Mouse (Mus musculus) forelimb bud, embryonic 11.5 days (tissue): Measurements from ENCODE around the gene Gkn1.

Experiments used
- DNase-seq: peaks from one replicate; pipeline ENCODE4 v3.0.0-alpha.2; 2012; ENCODE audit warnings: low read depth, low spot score

Gkn1 gene

DNA sequence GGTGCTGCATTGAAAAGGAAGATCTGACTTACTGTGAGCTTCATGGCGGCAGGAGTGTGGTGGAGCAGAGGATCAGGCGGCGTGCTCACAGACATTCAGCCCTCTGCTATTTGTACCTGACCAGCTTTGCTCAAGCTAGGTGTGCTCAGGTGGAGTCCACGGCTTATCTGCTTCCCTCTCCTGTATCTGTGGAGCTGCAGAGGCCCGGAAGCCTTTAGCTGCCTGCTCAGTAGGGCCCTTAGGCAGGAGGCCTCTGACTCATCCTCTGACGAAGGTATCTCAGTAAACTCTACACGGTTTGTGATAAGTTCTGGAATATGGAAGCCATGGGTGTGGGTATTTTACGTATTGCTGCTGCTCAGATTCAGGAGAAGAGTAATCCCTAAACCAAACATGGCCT, at the start of gene Gkn1:
Gkn1 (minus strand) TSS at position 114 of the 400 bp plus-strand sequence.
- DNase-seq: no peak

DNA sequence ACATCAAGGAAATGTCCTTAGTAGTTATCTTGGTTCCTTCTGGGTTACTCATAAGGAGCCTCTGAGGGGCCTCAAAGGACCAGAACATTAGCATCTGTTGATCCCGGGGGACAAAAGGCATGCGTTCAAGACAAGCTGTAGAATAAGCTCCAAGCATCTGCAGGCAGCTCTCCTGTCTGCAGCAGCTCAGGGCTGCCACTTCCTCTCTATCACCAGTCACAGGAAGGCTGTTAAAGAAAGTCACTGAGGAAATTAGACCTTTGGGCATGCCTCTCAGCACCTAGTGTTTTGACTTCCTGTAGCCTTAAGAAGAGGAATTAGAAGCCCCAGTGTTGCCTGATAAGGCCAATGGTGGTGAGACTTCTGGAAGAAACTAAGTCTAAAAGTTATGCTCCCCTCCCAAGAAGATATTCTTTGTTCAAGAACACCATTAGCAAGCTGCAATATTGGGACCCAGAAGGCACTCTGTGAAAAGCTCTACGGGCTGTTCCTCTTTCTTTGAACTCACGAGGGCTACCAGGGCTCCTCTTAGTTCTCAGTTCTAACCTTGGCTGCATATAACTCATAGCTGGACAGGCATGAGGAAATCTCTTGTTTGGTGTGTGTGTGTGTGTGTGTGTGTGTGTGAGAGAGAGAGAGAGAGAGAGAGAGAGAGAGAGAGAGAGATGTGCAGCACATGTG, 49.3 kb upstream of the Gkn1 start:
- no peak for DNase-seq

DNA sequence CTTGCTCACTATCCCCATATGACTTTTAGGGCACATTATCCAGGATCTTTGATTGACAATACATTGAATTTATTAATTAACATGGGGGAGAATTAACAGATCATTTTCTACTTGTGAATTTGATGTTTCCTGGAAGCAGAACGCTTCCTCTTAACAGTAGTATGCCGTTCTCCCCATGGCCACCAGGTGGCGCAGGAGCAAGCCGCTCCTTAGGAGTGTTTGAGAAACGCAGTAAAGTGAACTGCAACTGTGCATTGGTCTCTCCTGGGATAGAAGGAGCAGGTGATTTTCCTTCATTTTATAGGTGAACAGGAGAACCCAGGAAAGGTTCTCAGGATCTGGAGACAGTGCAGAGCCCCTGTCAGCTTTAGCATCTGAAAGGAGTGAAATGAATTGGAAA, 48.4 kb upstream of the Gkn1 start:
- peak; percentile 66 for DNase-seq

DNA sequence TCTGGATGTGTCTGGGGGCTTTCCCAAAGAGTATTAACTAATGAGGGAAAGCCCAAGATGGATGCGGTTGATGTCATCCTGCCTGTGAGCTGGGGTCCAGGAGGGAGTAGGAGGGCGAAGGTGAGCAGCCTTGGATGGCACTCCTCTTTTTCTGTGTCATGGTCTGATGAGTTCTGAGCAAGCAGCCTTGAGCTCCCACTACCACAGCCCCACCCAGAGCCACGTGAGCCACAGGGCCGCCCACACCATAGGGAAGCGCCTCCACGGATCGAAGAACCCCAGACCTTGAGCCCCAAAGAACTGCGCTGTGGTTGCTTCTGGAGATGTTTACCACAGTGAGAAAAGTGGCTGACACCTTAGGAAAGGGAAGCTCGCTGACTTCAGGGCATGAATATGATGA, 44.0 kb upstream of the Gkn1 start:
- no peak for DNase-seq

DNA sequence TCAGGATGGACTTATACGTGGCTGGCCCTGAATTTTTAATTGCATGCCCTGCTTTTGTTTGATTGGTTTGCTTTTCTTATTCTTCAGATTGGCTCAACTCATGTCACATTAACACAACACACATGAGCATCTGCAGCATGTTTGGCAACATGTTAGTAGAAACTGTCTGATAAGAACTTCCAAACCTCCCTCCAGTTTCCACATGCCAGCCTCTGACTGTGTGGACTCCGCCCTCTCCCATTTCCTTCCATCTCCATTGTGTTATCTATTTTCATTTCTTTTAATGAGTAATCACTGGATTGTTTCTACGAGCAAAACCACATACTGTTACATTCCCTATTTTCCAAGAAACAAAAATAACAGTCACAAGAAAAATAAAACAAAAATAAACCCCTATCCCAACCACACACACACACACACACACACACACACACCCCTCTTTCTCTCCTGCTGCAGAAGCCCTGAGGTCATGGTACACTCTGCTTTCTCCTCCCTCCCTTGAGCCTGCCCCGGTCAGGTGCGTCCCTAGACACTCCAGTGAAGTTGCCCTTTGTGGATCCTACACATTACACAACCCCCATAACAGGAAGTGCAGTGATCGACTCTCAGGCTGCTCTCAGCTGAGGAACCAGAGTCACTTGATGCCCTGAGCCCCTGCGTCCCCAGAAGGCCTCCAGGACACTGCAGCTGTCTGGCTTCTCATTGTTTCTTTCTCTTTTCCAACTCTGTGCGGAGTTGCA, 42.9 kb upstream of the Gkn1 start:
- no peak for DNase-seq

DNA sequence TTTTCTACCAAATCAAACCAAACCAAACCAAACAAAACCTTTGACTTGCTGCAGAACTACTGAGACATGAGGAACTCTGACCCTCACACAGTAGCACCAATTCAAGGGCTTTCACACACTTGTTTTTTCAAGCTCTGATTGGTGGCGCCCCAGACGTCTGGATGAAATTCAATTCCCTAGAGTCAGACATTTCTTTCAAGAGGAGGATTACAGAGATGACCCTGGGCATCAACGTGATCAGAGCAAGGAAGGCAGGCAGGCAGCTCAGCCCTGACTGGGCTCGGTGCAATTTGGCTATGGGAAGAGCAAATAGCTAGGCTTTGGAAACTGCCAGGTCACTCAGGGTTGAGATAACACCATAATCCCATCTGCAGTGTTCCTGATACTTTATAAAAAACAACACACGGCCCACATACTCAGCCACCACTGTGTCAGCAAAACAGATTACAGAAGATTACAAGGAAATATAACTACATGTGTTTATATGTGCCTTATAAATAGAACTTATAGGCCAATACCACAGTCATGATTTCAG, 38.8 kb upstream of the Gkn1 start:
- no peak for DNase-seq

DNA sequence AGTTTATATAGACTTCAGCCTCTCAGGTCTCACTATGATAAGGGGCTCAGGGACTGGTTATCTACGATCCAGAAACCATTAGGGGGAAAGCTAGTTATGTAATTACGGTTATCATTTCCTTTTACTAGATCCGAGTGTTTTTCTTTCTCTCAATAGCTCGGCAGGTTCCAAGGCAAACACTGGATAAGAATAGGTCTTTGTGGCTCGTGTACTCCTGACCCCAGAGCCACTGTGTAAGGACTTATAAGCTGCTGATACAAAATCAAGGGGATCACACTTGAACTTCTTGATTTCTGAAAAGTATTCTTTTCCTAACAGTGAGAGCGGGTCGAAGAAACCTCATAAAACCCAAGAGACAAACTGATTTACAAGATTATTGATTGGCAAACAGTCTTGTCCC, 38.1 kb upstream of the Gkn1 start, which contains the start of gene Gkn3:
Gkn3 (minus strand) TSS at position 59 of the 400 bp plus-strand sequence.
- DNase-seq: no peak

DNA sequence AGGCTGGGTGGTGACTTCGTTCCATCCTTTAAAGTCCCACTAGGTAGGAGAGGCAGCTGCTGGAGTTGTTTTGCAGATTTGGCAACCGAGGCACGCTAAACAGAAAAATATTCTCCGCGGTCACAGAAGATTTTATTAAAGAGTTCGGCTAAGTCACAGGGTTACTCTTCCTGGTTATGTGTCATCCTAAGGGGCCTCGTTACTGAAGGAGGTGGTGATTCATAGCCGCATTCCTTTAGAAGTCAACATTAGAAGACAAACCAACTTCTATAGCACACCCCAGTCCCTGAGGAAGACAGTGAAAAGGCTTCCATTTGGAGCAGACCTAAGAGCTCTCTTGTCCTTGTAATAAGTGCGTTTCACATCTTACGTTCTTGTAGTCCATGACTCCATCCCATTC, 35.9 kb upstream of the Gkn1 start:
- no peak for DNase-seq

DNA sequence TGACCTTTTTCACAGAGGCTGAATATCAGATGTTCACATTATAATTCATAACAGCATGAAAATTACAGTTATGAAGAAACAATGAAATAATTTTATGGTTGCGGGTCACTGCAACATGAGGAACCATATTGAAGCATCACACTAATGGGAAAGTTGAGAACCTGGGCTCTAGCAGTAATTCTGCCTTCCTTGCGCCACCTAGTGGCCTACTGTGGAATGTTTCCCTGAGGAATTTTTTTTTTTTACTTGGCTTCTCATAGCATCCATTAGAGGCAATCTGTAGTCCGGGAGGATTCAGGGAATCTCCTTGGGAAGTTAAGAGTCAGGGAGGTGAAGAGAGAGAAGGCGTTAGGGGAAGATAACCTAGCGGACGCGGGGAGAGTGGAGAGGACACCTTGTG, 35.5 kb upstream of the Gkn1 start:
- peak; percentile 82 for DNase-seq

DNA sequence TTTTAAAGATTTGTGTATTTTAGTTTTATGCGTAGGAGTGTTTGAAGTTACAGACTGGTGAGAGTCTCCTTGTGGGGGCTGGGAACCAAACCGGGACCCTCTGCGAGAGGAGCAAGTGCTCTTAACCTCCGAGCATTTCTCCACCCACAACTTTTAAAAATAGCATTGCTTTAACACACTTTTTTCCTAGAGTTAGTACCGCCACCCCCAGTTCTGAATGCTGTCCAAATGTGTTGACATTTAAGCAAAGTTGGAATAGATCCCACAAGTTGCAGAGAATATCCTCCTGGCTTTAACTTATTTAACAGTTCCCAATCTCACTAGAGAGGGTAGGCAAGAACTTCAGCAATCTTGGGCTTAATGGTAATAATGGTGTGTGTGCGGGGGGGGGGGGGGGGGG, 34.0 kb upstream of the Gkn1 start:
- no peak for DNase-seq

DNA sequence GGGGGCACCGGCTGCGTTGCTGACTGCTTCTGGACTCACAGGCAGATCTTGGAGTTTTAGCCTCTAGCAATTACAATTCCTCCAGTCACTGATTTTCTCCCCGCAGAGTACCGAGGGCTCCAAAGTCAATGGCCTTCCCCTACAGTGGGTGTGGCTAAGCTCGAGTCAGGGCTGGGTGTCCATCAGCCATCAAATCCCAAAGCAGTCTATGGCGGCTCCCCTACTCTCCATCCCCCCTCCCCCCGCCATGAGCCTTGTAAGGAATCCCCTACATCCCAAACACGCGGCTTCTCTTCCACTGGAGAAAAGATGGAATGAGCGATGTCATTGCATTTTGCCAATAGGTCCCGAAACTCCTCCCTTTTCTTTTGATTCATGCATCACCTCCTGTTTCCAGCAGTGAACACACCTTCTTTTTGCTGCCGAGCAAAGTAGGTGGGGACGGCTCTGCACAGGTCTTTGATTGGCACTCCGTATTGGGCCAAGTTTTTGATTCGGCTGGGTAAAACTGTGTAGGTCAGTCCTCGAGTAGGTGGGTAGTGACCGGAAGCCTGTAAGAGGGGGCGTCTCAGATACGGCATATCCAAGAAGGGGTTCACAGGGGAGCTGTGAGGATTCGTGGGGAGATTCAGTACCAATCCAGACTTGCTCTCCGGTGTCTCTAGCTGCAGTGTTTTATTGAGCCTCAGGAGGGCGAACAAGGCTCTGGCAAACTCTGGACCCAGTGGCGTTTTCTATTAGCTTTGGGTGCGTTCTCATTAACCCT, 33.4 kb upstream of the Gkn1 start:
- no peak for DNase-seq

DNA sequence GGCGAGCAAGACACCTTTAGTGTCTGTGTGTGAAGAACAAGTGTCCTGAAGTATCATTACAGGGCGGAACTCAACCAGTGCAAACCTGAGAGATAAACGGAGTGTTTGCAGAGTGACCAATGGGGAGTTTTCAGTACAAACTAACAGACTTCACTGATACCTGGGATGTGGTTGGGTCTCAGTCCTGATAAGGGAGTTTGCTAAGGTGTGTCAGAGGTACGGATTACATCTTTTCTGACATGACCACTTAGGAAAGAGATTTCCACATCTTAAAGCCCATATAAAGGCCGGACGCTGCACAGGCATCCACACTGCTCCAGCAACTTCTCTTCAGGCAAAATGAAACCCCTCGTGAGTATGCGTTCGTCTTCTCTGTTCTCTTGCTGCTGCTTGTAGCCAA, 22.3 kb upstream of the Gkn1 start, which contains the start of gene Gkn2:
Gkn2 (plus strand) TSS at position 301 of the 400 bp plus-strand sequence.
- no peak for DNase-seq

DNA sequence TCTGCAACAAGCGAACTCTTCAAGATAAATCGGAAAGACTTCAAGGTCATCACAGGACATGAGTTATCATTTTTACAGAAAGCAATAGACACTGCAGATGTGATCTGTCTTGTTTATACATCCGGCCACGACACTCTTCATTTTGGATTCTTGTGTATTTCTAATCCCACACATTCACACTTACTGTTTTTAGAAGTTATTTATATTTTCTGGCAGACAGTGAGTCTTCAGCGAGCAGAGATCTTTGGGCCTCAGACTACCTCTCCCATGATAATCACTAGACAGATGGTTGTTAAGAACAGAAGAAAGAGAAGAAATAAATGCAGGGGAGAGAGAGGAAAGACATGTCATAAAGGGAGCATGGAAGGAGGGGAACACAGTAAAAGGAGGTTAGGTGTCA, 18.5 kb upstream of the Gkn1 start:
- no peak for DNase-seq

DNA sequence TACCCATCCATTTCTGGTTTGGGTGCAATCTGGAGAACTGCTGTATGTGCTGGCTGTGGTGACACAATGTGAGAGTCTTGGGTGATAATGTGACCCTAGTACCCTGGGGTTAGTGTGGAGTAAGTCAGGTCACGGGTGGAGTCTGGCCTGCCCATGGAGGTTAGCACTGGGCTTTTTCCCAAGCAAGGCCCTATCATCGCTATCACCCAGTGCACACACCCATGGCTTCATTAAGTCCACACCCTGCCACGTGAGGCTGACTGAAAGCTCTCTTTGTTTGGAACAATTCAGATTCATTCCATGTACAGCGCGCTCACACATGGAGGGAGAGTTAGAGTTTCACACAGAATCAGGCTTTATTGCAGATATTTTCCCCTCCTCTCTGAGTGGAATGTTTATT, 3.7 kb upstream of the Gkn1 start:
- DNase-seq: no peak

DNA sequence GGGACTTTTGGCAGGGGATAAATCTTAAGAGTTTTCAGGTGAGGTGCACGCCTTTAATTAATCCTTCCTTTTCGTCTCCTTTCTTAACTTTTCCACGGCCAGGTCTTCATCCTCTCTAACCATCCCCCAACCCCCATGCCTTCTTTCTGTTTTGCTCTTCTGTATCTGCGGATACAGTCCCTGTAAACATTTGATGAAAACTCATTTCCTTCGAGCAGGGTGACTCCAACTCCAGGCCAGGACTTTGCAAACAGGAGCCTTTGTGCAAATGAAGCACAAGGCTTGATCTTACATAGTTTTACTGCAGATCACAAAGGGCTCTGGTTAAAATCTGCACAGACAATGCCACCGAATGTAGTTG, 14.8 kb downstream of the Gkn1 start:
- DNase-seq: no peak

DNA sequence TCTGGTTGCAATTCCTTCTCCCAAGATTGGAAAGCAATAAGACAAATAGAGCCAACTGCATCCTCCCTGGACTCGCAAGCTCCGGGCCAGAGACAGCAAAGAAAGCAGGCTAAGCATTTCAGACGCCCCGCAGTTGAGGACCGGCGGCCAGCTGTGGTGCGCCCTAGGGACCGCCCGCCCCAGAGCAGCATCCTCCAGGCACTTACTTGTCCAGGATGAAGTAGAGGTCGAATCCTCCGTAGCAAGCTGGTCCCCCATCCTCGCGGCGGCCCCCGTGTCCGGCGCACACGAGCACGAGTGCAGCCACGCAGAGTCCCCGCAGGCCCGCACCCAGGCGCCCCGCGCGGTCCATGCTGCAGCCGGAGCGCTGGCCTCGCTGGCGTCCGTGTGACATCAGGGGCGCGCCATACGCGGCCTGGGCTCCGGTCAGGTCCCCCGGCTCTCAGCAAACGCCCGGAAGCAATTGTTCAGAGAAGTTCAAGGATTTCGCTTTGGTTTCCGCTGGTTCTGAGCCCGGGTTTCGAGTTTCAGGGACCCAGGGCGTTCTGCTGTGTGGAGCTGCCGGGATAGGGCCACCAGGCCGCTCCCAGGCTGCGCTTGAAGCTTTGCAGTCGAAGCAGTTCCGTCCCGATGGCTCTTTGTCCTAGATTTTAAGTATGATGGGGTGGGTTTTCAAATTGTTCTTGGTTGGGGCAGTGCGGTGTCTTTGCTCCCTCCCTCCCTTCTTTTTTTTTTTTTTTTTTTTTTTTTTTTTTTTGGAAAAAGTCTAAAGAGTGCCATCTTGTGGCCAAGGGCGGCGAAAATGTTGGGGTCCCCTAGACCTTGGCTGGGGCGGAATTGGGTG, 15.4 kb downstream of the Gkn1 start, which contains the start of gene Antxr1:
Antxr1 (minus strand) TSS at position 731 of the 844 bp plus-strand sequence.
- DNase-seq: peak; percentile 73

DNA sequence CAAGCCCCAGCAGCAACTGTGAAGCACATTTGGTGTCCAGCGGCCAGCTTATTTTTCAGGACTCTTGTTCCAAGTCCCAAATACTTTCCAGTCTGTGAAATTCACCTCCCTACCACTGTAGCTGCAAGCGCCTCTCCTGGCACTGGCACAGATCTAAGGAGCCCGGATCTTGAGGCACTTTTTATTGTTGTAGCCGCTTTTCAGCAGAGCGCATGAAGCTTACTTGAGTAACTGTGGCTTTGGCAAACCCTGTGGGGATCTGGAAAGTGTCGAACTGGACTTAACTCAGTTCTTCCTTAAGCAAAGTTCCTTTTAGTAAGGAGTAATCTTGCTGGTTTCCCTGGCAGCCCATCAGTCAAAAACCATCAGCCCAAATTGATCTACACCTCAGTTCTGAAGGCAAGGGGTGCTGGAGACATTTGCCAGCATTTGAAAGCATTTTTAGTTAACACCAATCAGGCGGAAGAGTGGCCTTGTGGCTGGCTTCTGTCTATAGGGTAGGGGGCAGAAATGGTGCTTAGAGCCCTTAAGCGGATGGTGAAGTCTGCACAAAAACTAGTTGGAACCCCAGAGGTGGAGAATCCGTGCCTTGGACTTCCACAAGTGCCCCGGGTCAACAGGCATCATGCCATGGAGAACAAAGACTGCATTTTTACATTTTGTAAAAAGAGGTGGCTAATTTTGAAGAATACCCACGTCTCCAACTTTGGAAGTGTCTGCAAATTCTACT, 16.2 kb downstream of the Gkn1 start:
- peak; percentile 65 for DNase-seq

DNA sequence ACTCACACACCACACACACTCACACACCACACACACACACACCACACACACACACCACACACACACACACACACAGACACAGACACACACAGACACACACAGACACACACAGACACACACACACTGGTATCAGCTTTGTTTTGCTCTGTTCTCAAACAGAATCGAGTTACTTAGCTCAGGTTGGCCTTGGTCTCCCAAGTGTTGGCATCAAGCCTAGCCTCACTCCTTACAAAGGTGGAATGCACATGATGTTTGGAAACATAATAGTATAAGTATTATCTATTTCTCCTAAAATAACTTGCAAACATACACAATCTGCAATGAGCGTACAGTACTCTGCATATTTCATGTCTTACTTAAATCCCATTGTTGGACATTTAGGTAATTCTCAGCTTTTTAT, 18.4 kb downstream of the Gkn1 start:
- no peak for DNase-seq

DNA sequence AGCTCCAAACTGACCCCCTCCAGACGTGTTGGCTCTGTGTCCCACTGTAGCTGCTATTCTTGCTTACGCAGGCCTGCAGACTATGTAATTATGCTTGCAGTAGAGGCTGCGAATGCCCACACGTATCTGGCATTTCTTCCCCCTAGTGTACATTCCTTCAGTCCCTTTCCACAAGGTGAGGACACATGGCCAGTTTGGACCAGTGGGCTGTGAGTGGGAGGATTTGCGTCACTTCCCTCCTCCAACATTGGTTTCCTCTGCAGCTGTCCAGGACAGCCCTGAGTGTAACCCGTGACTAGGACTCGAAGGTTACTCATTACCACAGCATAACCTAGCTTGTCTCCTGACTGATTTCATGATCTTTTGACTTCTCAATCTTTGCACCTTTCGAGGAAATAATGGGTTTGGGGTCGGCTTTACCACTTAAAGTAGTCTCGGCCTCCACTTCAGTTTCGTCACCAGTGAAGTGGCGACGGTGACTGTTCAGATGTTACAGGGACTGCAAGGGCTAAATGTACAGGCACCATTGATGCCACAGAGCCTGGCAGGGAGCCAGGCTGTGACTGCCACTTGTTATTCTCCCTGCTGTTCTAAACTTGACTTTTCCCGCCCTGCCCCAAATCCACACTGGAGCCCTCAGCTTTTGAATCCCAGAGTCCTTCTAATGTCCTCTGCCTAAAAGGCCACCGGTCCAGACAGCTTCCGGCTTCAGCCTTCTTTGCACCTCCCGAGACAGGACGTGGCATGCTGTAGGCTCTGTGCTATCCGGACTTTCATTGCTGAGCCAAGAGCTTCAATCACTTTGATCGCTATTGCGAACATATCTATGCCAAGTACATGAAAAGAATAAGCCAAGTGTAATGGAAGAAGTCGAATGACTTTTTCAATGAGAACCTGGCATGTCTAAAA, 22.2 kb downstream of the Gkn1 start:
- DNase-seq: no peak

DNA sequence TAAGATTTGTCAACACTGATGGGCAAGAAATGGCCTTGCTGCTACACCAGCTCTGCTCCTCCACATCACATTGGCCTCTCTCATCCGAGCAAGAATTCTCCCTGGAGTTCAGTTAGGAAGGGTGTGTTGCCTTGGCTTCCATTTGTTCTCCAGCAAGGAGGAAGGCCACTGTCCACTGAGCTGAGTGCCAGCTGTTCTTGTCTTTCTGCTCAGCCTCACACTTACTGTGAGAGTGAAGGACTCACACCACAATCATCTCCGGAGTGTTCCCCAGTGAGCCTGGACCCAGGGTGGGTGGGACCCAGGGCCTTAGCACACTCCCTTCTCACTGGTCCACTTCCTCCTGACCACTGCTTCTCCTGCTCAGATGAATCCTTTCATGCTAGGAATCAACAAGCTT, 23.8 kb downstream of the Gkn1 start:
- no peak for DNase-seq
